Mouse (Mus musculus): ENCODE measurements around the gene Adamts20.

DNA sequence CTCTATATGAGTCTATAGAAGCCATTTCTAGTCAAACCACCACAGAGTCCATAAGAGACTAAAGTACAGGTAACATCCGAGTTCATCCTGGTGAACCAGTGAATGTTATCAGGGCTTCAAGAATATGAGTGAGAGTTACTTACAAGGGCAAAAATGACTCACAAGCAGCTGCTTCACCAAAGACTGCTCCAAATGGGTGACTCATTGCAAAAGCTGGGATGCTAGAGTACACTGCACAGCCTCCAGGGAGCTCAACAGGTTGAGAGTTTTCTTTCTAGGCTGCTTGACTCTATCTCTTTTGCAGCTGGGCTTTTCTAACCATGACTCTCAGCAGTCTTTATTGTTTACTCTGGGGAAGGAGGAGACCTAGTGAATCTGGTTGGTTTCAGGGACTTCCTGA is 237.8 kb downstream of the Adamts20 start:
- no peak for TF ChIP-seq GATA1 (IDR thresholded peaks at IDR 0.05; ENCODE audit: low read length)
- no peak for TF ChIP-seq TAL1 (IDR thresholded peaks at IDR 0.05; ENCODE audit: low read length)
